Mouse (Mus musculus): Measurements from ENCODE around the gene Spata21. TPM values are rescaled to one million over a fixed set of nuclear protein-coding genes. Genes with fewer than 3 reads are reported as not detected.

The Spata21 gene
- 0.27 and 0.87 TPM in 2 replicates for polyA plus RNA-seq (2015; fragmentation: Nextera tagmentation; extraction: Ambion mirVana)

DNA sequence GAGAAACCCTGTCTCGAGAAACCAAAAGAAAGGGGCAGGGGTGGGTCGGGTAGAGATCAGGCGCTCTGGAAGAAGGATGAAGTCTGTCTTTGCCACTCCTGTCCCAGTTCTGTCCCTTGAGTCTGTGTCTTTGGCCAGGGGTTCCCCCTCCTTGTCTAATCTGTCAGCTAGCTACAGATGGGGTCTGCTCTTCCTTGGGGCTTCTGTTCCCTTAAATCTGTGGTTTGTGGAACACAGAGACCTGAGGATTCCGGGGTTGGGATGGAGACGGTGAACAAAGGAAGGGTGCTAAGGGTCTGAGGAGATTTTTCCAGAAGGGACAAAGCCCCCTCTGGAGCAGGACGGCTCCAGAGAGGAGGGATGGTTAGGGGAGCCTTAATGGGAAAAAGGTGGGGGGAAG, at the start of gene Spata21:
Spata21 (plus strand) TSS at position 301 of the 400 bp plus-strand sequence.
- Histone ChIP-seq H3K27me3 (replicated peaks) (no peaks in the 10 kb centered on the region), H3K27ac (no peak within 1 kb of the TSS), H3K36me3 (replicated peaks) (no peaks in the 10 kb centered on the region), H3K9ac (no peak within 1 kb of the TSS), H3K4me2 (no peak within 1 kb of the TSS), H3K4me3 (no peak within 1 kb of the TSS), H3K9me3 (no peaks in the 10 kb centered on the region), H3K4me1 (no peaks in the 10 kb centered on the region)
- no peak for ATAC-seq (replicated peaks)
- 79% methylated on average over 6 of the region's 6 CpGs for WGBS

- Histone ChIP-seq H3K9me3 (no peaks in the 10 kb centered on the region), H3K36me3 (replicated peaks) (no peaks in the 10 kb centered on the region), H3K4me3 (no peak overlapping the region), H3K4me2 (no peak overlapping the region), H3K27ac (no peak overlapping the region), H3K9ac (no peak overlapping the region), H3K27me3 (replicated peaks) (no peaks in the 10 kb centered on the region), H3K4me1 (0 out of 2 replicates have a peak, but pooled peaks cover 3% of the 10 kb centered on the region)
- 58% methylated on average over 12 of the region's 12 CpGs for WGBS
- ATAC-seq (replicated peaks) = 0 out of 2 replicates have a peak, but pooled peaks have one; percentile 5
These were observed 47.0 kb upstream of the Spata21 start for GRCm38 (mm10) chr4:141041117-141041516.

- no peak for ATAC-seq (replicated peaks)
- Histone ChIP-seq H3K9ac (no peak overlapping the region), H3K4me1 (peaks cover 33% of the 10 kb centered on the region), H3K4me3 (no peak overlapping the region), H3K36me3 (replicated peaks) (no peaks in the 10 kb centered on the region), H3K27me3 (replicated peaks) (no peaks in the 10 kb centered on the region), H3K27ac (peak overlapping the region; percentile 49; the same call in 1 of the 2 replicates), H3K4me2 (no peak overlapping the region), H3K9me3 (no peaks in the 10 kb centered on the region)
- 14% methylated on average over 8 of the region's 8 CpGs for WGBS
These were observed 43.3 kb upstream of the Spata21 start for GRCm38 (mm10) chr4:141044816-141045215.

GRCm38 (mm10) chr4:141048810-141049475, 39.2 kb upstream of the Spata21 start:
- WGBS = 17% methylated on average over 17 of the region's 17 CpGs
- Histone ChIP-seq H3K27ac (peak overlapping the region; percentile 95), H3K4me2 (peak overlapping the region; percentile 35), H3K9me3 (no peaks in the 10 kb centered on the region), H3K9ac (peak overlapping the region; percentile 18; the same call in 1 of the 2 replicates), H3K36me3 (replicated peaks) (no peaks in the 10 kb centered on the region), H3K4me1 (peaks cover 68% of the 10 kb centered on the region), H3K4me3 (0 out of 2 replicates have a peak overlapping the region, but pooled peaks have one; percentile 8), H3K27me3 (replicated peaks) (no peaks in the 10 kb centered on the region)
- ATAC-seq (replicated peaks) = peak; percentile 30

DNA sequence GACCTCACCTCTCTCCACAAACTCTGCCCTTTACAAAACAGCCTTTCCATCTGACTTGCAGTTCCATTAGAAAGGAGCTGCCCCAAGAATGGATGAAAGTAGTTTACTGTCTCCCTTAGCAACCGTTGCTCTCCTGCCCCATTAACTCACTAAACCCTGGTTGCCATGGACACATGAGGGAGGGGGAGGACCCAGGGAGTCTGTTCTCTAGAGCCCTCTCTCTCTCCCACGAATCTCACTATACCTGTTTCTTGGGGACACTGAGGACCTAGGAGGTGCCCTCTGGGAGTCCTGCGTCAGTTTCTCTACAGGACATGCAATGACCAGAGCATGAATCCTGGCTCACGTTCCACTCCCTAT, 38.7 kb upstream of the Spata21 start:
- Histone ChIP-seq H3K4me1 (peaks cover 73% of the 10 kb centered on the region), H3K4me3 (0 out of 2 replicates have a peak overlapping the region, but pooled peaks have one; percentile 8), H3K9me3 (no peaks in the 10 kb centered on the region)

DNA sequence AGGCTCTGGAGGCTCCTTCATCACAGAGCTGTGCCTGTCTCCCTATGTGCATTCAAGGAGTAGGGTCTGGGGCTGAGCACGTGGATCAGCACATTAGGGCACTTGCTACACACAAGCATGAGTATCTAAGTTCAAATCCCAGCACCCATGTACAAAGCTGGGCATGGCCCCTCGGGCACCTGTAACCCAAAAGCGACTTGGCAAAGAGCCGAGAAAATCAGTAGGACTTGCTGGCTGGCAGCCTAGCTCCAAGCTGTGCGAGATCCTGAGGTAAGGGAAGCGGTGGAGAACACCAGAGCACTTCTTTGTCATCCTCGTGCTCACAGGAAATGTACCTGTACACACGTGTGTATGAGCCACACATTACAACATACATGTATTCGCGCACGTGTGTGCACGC, 35.7 kb upstream of the Spata21 start:
- Histone ChIP-seq H3K4me1 (peaks cover 65% of the 10 kb centered on the region), H3K27ac (peak overlapping the region; percentile 79), H3K27me3 (replicated peaks) (no peaks in the 10 kb centered on the region), H3K4me2 (peak overlapping the region; percentile 43; the same call in 1 of the 2 replicates), H3K9me3 (no peaks in the 10 kb centered on the region), H3K9ac (no peak overlapping the region), H3K4me3 (no peak overlapping the region), H3K36me3 (replicated peaks) (no peaks in the 10 kb centered on the region)
- no peak for ATAC-seq (replicated peaks)
- WGBS = 71% methylated on average over 12 of the region's 12 CpGs

More for the DNA sequence above, 38.7 kb upstream of the Spata21 start:
- peak overlapping the region; percentile 35 for H3K4me2 ChIP-seq
- H3K36me3 ChIP-seq (replicated peaks) = no peaks in the 10 kb centered on the region
- no peaks in the 10 kb centered on the region for H3K27me3 ChIP-seq (replicated peaks)
- H3K9ac ChIP-seq = peak overlapping the region; percentile 23; the same call in 1 of the 2 replicates
- WGBS = 9% methylated on average over 4 of the region's 4 CpGs
- ATAC-seq (replicated peaks) = peak; percentile 69
- peak overlapping the region; percentile 95 for H3K27ac ChIP-seq

DNA sequence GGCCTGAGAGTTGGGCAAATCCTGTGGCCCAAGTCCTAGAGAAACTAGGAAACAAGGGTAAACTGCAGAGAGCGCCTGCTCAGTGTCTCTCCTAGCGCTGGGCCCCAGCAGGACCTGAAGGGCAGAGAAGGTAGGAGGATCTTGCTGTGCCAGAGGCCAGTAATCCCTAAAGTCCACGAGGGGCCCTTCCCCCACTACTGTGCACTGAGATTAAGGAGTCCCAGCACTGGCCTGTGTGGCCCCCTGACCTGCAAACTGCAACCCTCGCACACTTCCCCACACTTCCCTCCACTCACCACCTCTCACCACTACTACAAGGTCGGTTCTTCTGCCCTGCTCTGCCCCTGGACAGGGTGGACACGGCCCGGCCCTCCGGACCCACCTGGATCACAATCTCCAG, 35.0 kb upstream of the Spata21 start:
- Histone ChIP-seq H3K9me3 (no peaks in the 10 kb centered on the region), H3K27me3 (replicated peaks) (no peaks in the 10 kb centered on the region), H3K4me2 (peak overlapping the region; percentile 43), H3K4me1 (peaks cover 58% of the 10 kb centered on the region), H3K36me3 (replicated peaks) (no peaks in the 10 kb centered on the region), H3K4me3 (peak overlapping the region; percentile 16), H3K27ac (peak overlapping the region; percentile 79), H3K9ac (peak overlapping the region; percentile 10; the same call in 1 of the 2 replicates)
- peak; percentile 16 for ATAC-seq (replicated peaks)
- 13% methylated on average over 8 of the region's 8 CpGs for WGBS

GRCm38 (mm10) chr4:141053568-141054161, 34.5 kb upstream of the Spata21 start:
- ATAC-seq (replicated peaks) = peak; percentile 59
- Histone ChIP-seq H3K9me3 (no peaks in the 10 kb centered on the region), H3K36me3 (replicated peaks) (no peaks in the 10 kb centered on the region), H3K4me1 (peaks cover 52% of the 10 kb centered on the region), H3K9ac (peak overlapping the region; percentile 1; the same call in 1 of the 2 replicates), H3K27ac (peak overlapping the region; percentile 79), H3K27me3 (replicated peaks) (no peaks in the 10 kb centered on the region), H3K4me3 (peak overlapping the region; percentile 16), H3K4me2 (peak overlapping the region; percentile 43)
- WGBS = 2% methylated on average over 17 of the region's 17 CpGs

DNA sequence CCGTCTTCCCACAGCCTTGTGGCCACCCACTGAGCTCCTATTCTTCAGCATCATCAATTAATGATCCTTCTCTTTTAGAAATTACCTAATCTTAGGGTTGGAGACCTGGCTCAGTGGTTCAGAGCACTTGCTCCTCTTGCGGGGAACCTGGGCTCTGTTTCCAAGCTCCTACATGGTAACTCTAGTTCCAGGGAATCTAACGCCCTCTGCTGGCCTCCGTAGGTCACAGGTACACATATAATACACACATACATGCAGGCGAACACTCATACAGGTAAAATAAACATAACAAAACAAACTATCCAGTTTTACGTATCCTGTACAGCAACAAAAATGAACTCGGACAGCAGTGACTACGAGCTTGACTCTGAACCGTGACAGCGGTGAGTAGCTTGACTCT, 31.2 kb upstream of the Spata21 start:
- Histone ChIP-seq H3K4me2 (no peak overlapping the region), H3K9ac (no peak overlapping the region), H3K27me3 (replicated peaks) (no peaks in the 10 kb centered on the region), H3K4me1 (peaks cover 46% of the 10 kb centered on the region), H3K4me3 (no peak overlapping the region), H3K9me3 (no peaks in the 10 kb centered on the region), H3K27ac (no peak overlapping the region), H3K36me3 (replicated peaks) (no peaks in the 10 kb centered on the region)
- no peak for ATAC-seq (replicated peaks)
- WGBS = 95% methylated on average over 10 of the region's 10 CpGs

- no peak for ATAC-seq (replicated peaks)
- Histone ChIP-seq H3K9me3 (no peaks in the 10 kb centered on the region), H3K4me2 (no peak overlapping the region), H3K9ac (no peak overlapping the region), H3K27me3 (replicated peaks) (no peaks in the 10 kb centered on the region), H3K4me3 (no peak overlapping the region), H3K27ac (no peak overlapping the region), H3K36me3 (replicated peaks) (no peaks in the 10 kb centered on the region), H3K4me1 (peaks cover 28% of the 10 kb centered on the region)
- 76% methylated on average over 9 of the region's 9 CpGs for WGBS
These were observed 29.3 kb upstream of the Spata21 start for GRCm38 (mm10) chr4:141058835-141059234.

DNA sequence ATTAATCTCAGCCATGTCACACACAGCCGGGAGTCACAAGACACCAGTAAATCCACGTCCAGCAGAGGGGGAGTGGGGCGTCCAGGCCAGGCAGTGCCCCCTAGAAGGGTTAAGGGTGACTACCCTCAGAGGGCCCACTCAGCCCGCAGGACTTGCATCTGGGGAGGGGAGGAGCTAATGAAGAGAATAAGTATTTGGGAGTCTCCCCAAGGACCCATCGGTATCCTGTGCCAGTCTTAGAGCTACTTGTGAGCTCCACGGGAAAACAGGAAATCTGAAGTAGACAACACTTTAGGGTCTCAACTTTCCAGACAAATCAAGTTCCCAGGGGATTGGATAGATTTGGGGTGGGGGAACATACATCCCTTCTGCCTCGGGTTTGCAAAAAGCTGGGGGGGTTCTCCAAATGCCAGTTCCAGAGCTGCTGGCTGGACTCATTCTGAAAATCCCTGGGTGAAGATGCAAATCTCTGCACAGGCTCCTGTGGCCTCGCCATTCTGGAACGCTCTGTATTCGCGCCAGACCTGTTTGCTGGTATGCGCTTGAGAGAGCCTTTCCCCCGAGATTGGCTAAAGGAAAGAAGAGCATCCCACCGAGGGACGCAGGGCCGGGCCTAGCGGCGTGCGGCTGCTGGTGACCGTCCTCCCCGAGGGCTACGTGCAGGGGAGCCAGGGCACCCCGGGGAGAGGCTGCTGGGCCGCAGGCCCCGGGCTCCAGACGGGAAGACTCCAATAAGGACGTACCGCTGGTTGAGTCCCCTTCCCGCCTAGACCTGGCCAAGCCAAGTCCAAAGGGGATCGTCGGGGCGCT, 28.3 kb upstream of the Spata21 start:
- H3K36me3 ChIP-seq (replicated peaks) = no peaks in the 10 kb centered on the region
- ATAC-seq (replicated peaks) = no peak
- peak overlapping the region; percentile 74 for H3K9ac ChIP-seq

More for the DNA sequence above, 28.3 kb upstream of the Spata21 start:
- 2% methylated on average over 32 of the region's 32 CpGs for WGBS
- Histone ChIP-seq H3K27me3 (replicated peaks) (no peaks in the 10 kb centered on the region), H3K4me1 (peaks cover 21% of the 10 kb centered on the region), H3K27ac (peak overlapping the region; percentile 93), H3K4me3 (peak overlapping the region; percentile 58), H3K4me2 (peak overlapping the region; percentile 77), H3K9me3 (no peaks in the 10 kb centered on the region)
